ENCODE assay signal across 24 mouse cellular contexts in genomic region chr9:22537767-22538373, GRCm38 (mm10).
DNase-seq lines count a peak whose midpoint lies in the region; ATAC-seq and TF ChIP-seq lines count a peak whose summit lies in the region.
"Had no signal": no experiment of that assay in that cellular context is flagged by ENCODE, and none has a peak within 500 bp of the region (broad histone marks: within the 10 kb centered on the region; RNA-seq: fewer than 3 reads in every experiment).

No protein-coding gene starts in this region.

- no peak for TF ChIP-seq EP300 in MEL (IDR thresholded peaks at IDR 0.05; ENCODE audit: low read depth in 1 of 2, low read length in 2 of 2)

- H3K9ac ChIP-seq in heart, embryonic 12.5 days: no peak overlapping the region
- H3K9ac ChIP-seq in MEL (ENCODE audit: control insufficient read depth, low read depth, low read length, poor library complexity, severe bottlenecking): no peak overlapping the region
- H3K9ac ChIP-seq in intestine, embryonic 16.5 days (ENCODE audit: low read depth, low read length): no peak overlapping the region
- no peak overlapping the region for H3K9ac ChIP-seq in hindbrain, embryonic 12.5 days
- H3K9ac ChIP-seq: forebrain, embryonic 13.5 days; heart, embryonic 15.5 days; hindbrain, embryonic 14.5 days had no signal

- no peak for ATAC-seq in heart, embryonic 12.5 days (ENCODE audit: insufficient number of reproducible peaks, low FRiP score)
- peak; percentile 72 for ATAC-seq in intestine, embryonic 16.5 days
- no peak for ATAC-seq in hindbrain, embryonic 12.5 days (ENCODE audit: low FRiP score)
- ATAC-seq: forebrain, embryonic 13.5 days; forebrain, embryonic 16.5 days; hindbrain, postnatal 0 days; Patski had no signal

- H3K4me3 ChIP-seq in heart, embryonic 12.5 days: no peak overlapping the region
- H3K4me3 ChIP-seq in MEL (ENCODE audit: control insufficient read depth in 1 of 2, insufficient read depth in 1 of 2, low read depth in 2 of 2, low read length in 2 of 2): no peak overlapping the region
- H3K4me3 ChIP-seq in intestine, embryonic 16.5 days (ENCODE audit: low read length): no peak overlapping the region
- no peak overlapping the region for H3K4me3 ChIP-seq in hindbrain, embryonic 12.5 days
- H3K4me3 ChIP-seq: forebrain, embryonic 10.5 days; forebrain, embryonic 13.5 days; heart, embryonic 15.5 days; hindbrain, embryonic 10.5 days had no signal

- no peak for TF ChIP-seq POLR2A in MEL (IDR thresholded peaks at IDR 0.05; ENCODE audit: control insufficient read depth in 1 of 2, insufficient read depth in 1 of 2, low read depth in 1 of 2, low read length in 2 of 2, poor library complexity in 1 of 2)

- no peaks in the 10 kb centered on the region for H3K27me3 ChIP-seq in heart, embryonic 12.5 days (replicated peaks)
- no peaks in the 10 kb centered on the region for H3K27me3 ChIP-seq in MEL (ENCODE audit: control insufficient read depth in 1 of 2, insufficient read depth in 2 of 2, low read length in 2 of 2)
- no peaks in the 10 kb centered on the region for H3K27me3 ChIP-seq in intestine, embryonic 16.5 days (replicated peaks; ENCODE audit: control insufficient read depth, insufficient read depth, low read length)
- no peaks in the 10 kb centered on the region for H3K27me3 ChIP-seq in hindbrain, embryonic 12.5 days
- H3K27me3 ChIP-seq: forebrain, embryonic 13.5 days; heart, embryonic 15.5 days; Patski had no signal

- DNase-seq in heart, adult 11 months: peak; percentile 54
- no peak for DNase-seq in MEL (ENCODE audit: low read depth, low spot score)
- DNase-seq in layer of hippocampus, postnatal 14 days (ENCODE audit: low spot score in 2 of 2): no peak
- DNase-seq: adrenal gland, postnatal 10 days; adrenal gland, postnatal 36 days; cerebellum, adult 18-20 months; cerebellum, adult 9-10 months; cerebellum, postnatal 14 days; gastrocnemius, postnatal 10 days; gastrocnemius, postnatal 36 days; heart, postnatal 10 days; heart, postnatal 36 days had no signal

- TF ChIP-seq CTCF in MEL (IDR thresholded peaks at IDR 0.05 in 2 of 3, conservative IDR thresholded peaks at IDR 0.05 in 1 of 3; ENCODE audit: control insufficient read depth in 1 of 3, insufficient read depth in 1 of 3, low read depth in 2 of 3, low read length in 3 of 3, poor library complexity in 1 of 3, severe bottlenecking in 1 of 3): no peak

- H3K4me1 ChIP-seq in heart, embryonic 12.5 days (replicated peaks): peaks cover 5% of the 10 kb centered on the region; the same call in 1 of the 2 replicates
- H3K4me1 ChIP-seq in MEL (ENCODE audit: control insufficient read depth in 1 of 2, insufficient read depth in 2 of 2, low read length in 2 of 2): no peaks in the 10 kb centered on the region; a peak in 1 of 4 replicates
- H3K4me1 ChIP-seq in intestine, embryonic 16.5 days (ENCODE audit: control insufficient read depth, insufficient read depth, low read length): 0 out of 2 replicates have a peak, but pooled peaks cover 5% of the 10 kb centered on the region
- peaks cover 6% of the 10 kb centered on the region; the same call in 1 of the 2 replicates for H3K4me1 ChIP-seq in hindbrain, embryonic 12.5 days

- TF ChIP-seq RAD21 in MEL (IDR thresholded peaks at IDR 0.05; ENCODE audit: low read depth, low read length): no peak

- no peaks in the 10 kb centered on the region for H3K79me2 ChIP-seq in MEL (ENCODE audit: control insufficient read depth, insufficient read depth, low read length, poor library complexity)

- WGBS in heart, embryonic 12.5 days: 89% methylated on average over 11 of the region's 11 CpGs
- 71% methylated on average over 11 of the region's 11 CpGs for WGBS in intestine, embryonic 16.5 days
- 90% methylated on average over 11 of the region's 11 CpGs for whole genome bisulfite sequencing in hindbrain, embryonic 12.5 days

- H3K9me3 ChIP-seq in heart, embryonic 12.5 days (replicated peaks): no peaks in the 10 kb centered on the region
- no peaks in the 10 kb centered on the region for H3K9me3 ChIP-seq in MEL (replicated peaks; ENCODE audit: insufficient read depth, low read length)
- no peaks in the 10 kb centered on the region for H3K9me3 ChIP-seq in intestine, embryonic 16.5 days (ENCODE audit: control insufficient read depth, low read length)
- no peaks in the 10 kb centered on the region for H3K9me3 ChIP-seq in hindbrain, embryonic 12.5 days (replicated peaks)
- H3K9me3 ChIP-seq: forebrain, embryonic 10.5 days; forebrain, embryonic 13.5 days; heart, embryonic 15.5 days; hindbrain, embryonic 10.5 days had no signal

- H3K27ac ChIP-seq in heart, embryonic 12.5 days (ENCODE audit: poor library complexity, severe bottlenecking): no peak overlapping the region
- H3K27ac ChIP-seq in MEL (ENCODE audit: control insufficient read depth, low read depth, low read length): no peak overlapping the region
- peak overlapping the region; percentile 40 for H3K27ac ChIP-seq in intestine, embryonic 16.5 days (ENCODE audit: low read length)
- no peak overlapping the region for H3K27ac ChIP-seq in hindbrain, embryonic 12.5 days
- H3K27ac ChIP-seq: forebrain, embryonic 13.5 days; heart, embryonic 15.5 days; hindbrain, embryonic 10.5 days; hindbrain, embryonic 14.5 days; hindbrain, postnatal 0 days had no signal

- no peak overlapping the region for H3K4me2 ChIP-seq in heart, embryonic 12.5 days
- no peak overlapping the region for H3K4me2 ChIP-seq in intestine, embryonic 16.5 days (ENCODE audit: low read depth, low read length)
- H3K4me2 ChIP-seq in hindbrain, embryonic 12.5 days (replicated peaks): no peak overlapping the region
- H3K4me2 ChIP-seq: forebrain, embryonic 13.5 days; heart, embryonic 11.5 days; heart, embryonic 15.5 days; hindbrain, embryonic 14.5 days had no signal

- H3K36me3 ChIP-seq in heart, embryonic 12.5 days: no peaks in the 10 kb centered on the region
- no peaks in the 10 kb centered on the region for H3K36me3 ChIP-seq in MEL (ENCODE audit: control insufficient read depth in 1 of 2, insufficient read depth in 2 of 2, low read length in 2 of 2)
- no peaks in the 10 kb centered on the region for H3K36me3 ChIP-seq in intestine, embryonic 16.5 days (ENCODE audit: control insufficient read depth, insufficient read depth, low read length)
- no peaks in the 10 kb centered on the region for H3K36me3 ChIP-seq in hindbrain, embryonic 12.5 days
- H3K36me3 ChIP-seq: forebrain, embryonic 10.5 days; heart, embryonic 15.5 days; hindbrain, embryonic 10.5 days had no signal

TF ChIP-seq in MEL, 35 proteins besides CTCF, POLR2A, EP300 and RAD21:
- TF ChIP-seq JUND (IDR thresholded peaks at IDR 0.05; ENCODE audit: low read depth, low read length) (no peak), TAL1 (IDR thresholded peaks at IDR 0.05; ENCODE audit: low read length) (0 out of 2 replicates have a peak, but pooled peaks have one; percentile 6)
